Mouse (Mus musculus) olfactory bulb, adult 2 months (tissue): ENCODE data around the gene Ccdc24.

Experiments used
- CTCF ChIP-seq: fragments of 200-500 bp; IDR thresholded peaks from 2 replicates; pipeline ENCODE4 v1.5.1; 2012; ENCODE audit warnings: low read depth, mild to moderate bottlenecking, low read length, moderate library complexity; ENCODE audit not compliant: insufficient read depth
- POLR2A ChIP-seq: fragments of 200-500 bp; IDR thresholded peaks from 2 replicates; pipeline ENCODE4 v1.6.1; 2012; ENCODE audit warnings: mild to moderate bottlenecking, low read depth, low read length, moderate library complexity; ENCODE audit not compliant: insufficient read depth

- TF ChIP-seq CTCF: no peak
- no peak for TF ChIP-seq POLR2A
Observed at GRCm38 (mm10) chr4:117890750-117891149, 18.4 kb upstream of the Ccdc24 start.
